Mouse (Mus musculus) forebrain, embryonic 13.5 days (tissue): ENCODE data around the gene Myod1. TPM values are rescaled to one million over a fixed set of nuclear protein-coding genes. Genes with fewer than 3 reads are reported as not detected.
A peak's percentile ranks its signal among the peaks of the same experiment; 100 is the strongest.

Experiments used
- ATAC-seq: fragments of 200-750 bp; cut with Nextera tagmentation; 2 replicates; pipeline ENCODE4 v1.8.0; 2017
- H3K27ac ChIP-seq: fragments of 300-500 bp; sonication (generic); 2 replicates; pipeline ENCODE4 v1.5.1; 2015; ENCODE audit warnings: inconsistent platforms, mild to moderate bottlenecking, moderate library complexity
- H3K27me3 ChIP-seq: fragments of 300-500 bp; sonication (generic); 2 replicates; pipeline ENCODE4 v1.6.1; 2015; ENCODE audit warnings: mild to moderate bottlenecking, inconsistent platforms
- H3K36me3 ChIP-seq: fragments of 300-500 bp; sonication (generic); 2 replicates; pipeline ENCODE4 v1.6.1; 2015; ENCODE audit warnings: mild to moderate bottlenecking, inconsistent platforms; ENCODE audit not compliant: poor library complexity, severe bottlenecking
- H3K4me1 ChIP-seq: fragments of 300-500 bp; sonication (generic); 2 replicates; pipeline ENCODE4 v1.6.1; 2015; ENCODE audit warnings: inconsistent platforms
- H3K4me2 ChIP-seq: fragments of 300-500 bp; sonication (generic); 2 replicates; pipeline ENCODE4 v1.6.1; 2015; ENCODE audit warnings: inconsistent platforms, mild to moderate bottlenecking, moderate library complexity
- H3K4me3 ChIP-seq: fragments of 300-500 bp; sonication (generic); 2 replicates; pipeline ENCODE4 v1.5.1; 2015; ENCODE audit warnings: mild to moderate bottlenecking, inconsistent platforms
- H3K9ac ChIP-seq: fragments of 300-500 bp; sonication (generic); 2 replicates; pipeline ENCODE4 v1.6.1; 2015; ENCODE audit warnings: mild to moderate bottlenecking, inconsistent platforms
- H3K9me3 ChIP-seq: fragments of 300-500 bp; sonication (generic); replicated peaks from 2 replicates; pipeline ENCODE4 v1.6.1; 2016; ENCODE audit warnings: inconsistent platforms
- WGBS: fragments of 180-500 bp; shearing (Covaris S2); methylation state at CpG from one replicate; pipeline ENCODE4 v1.1.7; 2015; 5-methylcytosine and 5-hydroxymethylcytosine counted together
- polyA plus RNA-seq: library from polyadenylated mRNA; unstranded; fragments of >200 nt; fragmentation: Nextera tagmentation; extraction: Ambion mirVana; gene quantifications from 2 replicates; pipeline ENCODE4 v1.2.1, GENCODE M21; 2015

The Myod1 gene
- not detected in 2 replicates for polyA plus RNA-seq

DNA sequence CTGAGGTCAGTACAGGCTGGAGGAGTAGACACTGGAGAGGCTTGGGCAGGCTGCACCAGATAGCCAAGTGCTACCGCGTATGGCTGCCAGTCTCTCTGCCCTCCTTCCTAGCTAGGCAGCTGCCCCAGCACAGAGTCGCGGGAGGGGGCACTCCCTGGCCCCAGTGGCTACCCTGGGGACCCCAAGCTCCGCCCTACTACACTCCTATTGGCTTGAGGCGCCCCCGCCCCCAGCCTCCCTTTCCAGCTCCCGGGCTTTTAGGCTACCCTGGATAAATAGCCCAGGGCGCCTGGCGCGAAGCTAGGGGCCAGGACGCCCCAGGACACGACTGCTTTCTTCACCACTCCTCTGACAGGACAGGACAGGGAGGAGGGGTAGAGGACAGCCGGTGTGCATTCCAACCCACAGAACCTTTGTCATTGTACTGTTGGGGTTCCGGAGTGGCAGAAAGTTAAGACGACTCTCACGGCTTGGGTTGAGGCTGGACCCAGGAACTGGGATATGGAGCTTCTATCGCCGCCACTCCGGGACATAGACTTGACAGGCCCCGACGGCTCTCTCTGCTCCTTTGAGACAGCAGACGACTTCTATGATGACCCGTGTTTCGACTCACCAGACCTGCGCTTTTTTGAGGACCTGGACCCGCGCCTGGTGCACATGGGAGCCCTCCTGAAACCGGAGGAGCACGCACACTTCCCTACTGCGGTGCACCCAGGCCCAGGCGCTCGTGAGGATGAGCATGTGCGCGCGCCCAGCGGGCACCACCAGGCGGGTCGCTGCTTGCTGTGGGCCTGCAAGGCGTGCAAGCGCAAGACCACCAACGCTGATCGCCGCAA is at the start of gene Myod1:
Gene Myod1 (plus strand): TSS at position 303 of the 836 bp plus-strand sequence.
- 3% methylated on average over 44 of the region's 44 CpGs for WGBS
- Histone ChIP-seq H3K27me3 (peaks cover 70% of the 10 kb centered on the region), H3K9ac (peak within 1 kb of the TSS; percentile 23; the same call in 1 of the 2 replicates)

DNA sequence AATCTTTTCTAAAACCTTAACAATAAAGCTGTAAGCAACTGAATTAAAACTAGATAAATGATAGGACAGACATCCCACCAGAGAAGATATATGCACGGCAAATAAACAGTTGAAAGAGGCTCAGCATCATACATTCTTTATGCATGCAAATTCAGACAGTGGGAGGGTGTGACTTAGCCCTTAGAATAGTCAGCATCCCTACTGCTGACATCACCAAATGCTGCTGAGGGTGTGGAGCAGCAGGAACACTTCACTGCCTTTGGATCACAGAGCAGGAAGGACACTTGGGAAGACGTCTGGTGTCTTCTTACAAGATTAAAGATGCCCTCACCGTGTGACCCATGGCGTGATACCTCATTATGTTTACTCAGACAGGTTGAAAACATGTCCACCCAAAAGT is 48.4 kb upstream of the Myod1 start:
- no peak for ATAC-seq
- no peaks in the 10 kb centered on the region; the same call in 1 of the 2 replicates for H3K27me3 ChIP-seq
- H3K4me3 ChIP-seq = no peak overlapping the region
- WGBS = 77% methylated on average over 4 of the region's 4 CpGs
- no peak overlapping the region for H3K4me2 ChIP-seq
- H3K9ac ChIP-seq = no peak overlapping the region
- no peak overlapping the region for H3K27ac ChIP-seq
- no peaks in the 10 kb centered on the region for H3K36me3 ChIP-seq
- no peaks in the 10 kb centered on the region for H3K4me1 ChIP-seq
- no peaks in the 10 kb centered on the region for H3K9me3 ChIP-seq

More for the DNA sequence above, at the start of gene Myod1:
- ATAC-seq = 0 out of 2 replicates have a peak, but pooled peaks have one; percentile 8
- Histone ChIP-seq H3K4me1 (peaks cover 22% of the 10 kb centered on the region), H3K4me3 (peak within 1 kb of the TSS; percentile 25), H3K27ac (no peak within 1 kb of the TSS), H3K36me3 (no peaks in the 10 kb centered on the region), H3K9me3 (no peaks in the 10 kb centered on the region), H3K4me2 (peak within 1 kb of the TSS; percentile 56)

DNA sequence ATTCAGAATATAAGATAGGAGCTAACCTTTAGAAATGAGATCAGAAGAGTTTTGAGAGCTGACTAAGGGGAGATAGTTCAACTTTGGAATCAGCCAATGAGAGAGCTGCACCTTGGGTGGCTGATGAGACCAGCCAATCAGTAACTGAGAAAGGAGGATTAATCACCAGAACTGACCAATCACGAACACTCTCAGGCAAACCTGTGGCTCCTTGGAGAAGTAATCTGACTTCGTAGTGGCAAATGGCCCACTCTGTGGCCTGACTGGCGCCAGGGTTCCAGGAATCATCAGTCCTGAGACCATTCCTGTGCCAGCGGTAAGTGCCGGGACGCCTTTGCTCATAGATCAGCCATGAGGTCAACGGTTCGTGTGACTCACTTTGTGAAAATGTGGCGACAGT is 38.9 kb upstream of the Myod1 start:
- no peak overlapping the region for H3K27ac ChIP-seq
- H3K36me3 ChIP-seq = no peaks in the 10 kb centered on the region
- no peak overlapping the region for H3K4me2 ChIP-seq
- H3K9ac ChIP-seq = no peak overlapping the region
- no peaks in the 10 kb centered on the region for H3K4me1 ChIP-seq
- no peaks in the 10 kb centered on the region for H3K9me3 ChIP-seq
- no peak overlapping the region for H3K4me3 ChIP-seq
- no peak for ATAC-seq
- no peaks in the 10 kb centered on the region for H3K27me3 ChIP-seq
- 95% methylated on average over 9 of the region's 9 CpGs for WGBS

DNA sequence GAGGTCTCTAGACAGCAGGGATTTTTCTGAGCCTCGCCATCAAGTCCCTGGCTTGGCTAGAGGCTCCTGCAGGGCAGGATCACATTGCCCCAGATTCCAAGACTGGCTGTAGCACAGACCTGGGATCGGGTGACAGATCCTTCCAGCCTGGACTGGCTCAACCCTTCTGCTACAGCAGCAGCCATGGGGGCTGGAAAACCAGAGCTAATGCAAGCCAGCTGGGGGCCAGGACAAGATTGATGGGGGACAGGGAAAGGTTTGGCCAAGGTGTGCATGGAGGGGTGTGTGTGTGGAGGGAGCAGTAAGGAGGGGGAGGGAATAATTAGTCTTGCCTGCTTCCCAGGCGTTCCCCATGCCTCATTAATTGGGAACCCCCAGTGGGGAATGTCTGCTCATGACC is 36.5 kb upstream of the Myod1 start:
- H3K4me1 ChIP-seq = no peaks in the 10 kb centered on the region
- H3K9me3 ChIP-seq = no peaks in the 10 kb centered on the region
- no peaks in the 10 kb centered on the region for H3K27me3 ChIP-seq
- no peaks in the 10 kb centered on the region for H3K36me3 ChIP-seq
- H3K4me3 ChIP-seq = no peak overlapping the region
- H3K27ac ChIP-seq = no peak overlapping the region
- 27% methylated on average over 3 of the region's 3 CpGs for WGBS
- H3K9ac ChIP-seq = no peak overlapping the region
- H3K4me2 ChIP-seq = no peak overlapping the region
- no peak for ATAC-seq

DNA sequence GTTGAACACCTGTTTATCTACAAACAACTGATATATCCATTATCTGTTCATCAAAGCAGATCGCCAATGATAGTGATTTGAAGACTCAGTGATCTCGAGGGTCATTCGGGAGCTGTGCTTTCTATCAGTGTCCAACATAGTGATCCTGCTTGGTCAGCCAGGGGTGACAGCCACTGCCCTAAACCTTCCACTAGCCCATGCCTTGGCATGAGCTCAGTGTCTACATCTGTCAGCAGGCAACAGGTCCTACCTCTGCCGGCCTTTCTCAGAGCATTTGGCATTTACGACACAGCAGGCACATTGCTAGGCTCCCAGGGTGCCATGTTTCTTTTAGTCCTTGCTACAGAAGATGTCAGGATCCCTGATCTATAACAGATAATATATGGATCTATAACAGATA is 36.0 kb upstream of the Myod1 start:
- WGBS = 66% methylated on average over 5 of the region's 5 CpGs
- Histone ChIP-seq H3K4me2 (no peak overlapping the region), H3K4me3 (no peak overlapping the region), H3K9me3 (no peaks in the 10 kb centered on the region), H3K27me3 (no peaks in the 10 kb centered on the region), H3K9ac (no peak overlapping the region), H3K4me1 (no peaks in the 10 kb centered on the region), H3K27ac (no peak overlapping the region), H3K36me3 (no peaks in the 10 kb centered on the region)
- no peak for ATAC-seq

DNA sequence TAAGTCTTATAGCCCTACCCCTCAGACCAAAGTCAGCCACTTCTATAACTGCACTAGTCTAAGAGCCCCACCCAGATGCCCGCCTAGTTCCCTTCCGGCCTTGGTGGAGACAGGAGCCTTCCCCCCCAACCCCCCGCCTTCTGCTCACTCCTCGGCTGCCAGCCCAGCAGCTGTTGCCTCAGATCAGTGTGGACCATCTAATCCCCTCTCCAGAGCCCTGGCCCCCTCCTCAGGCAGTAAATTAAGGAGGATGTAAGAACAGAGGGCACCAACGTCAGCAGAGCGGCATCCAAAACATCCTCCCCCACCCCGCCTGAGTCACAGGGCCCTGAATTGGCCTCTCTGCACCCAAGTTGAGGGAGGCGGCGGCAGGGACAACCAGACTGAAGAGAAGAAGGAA is 34.8 kb upstream of the Myod1 start:
- Histone ChIP-seq H3K27me3 (0 out of 2 replicates have a peak, but pooled peaks cover 2% of the 10 kb centered on the region), H3K9me3 (no peaks in the 10 kb centered on the region), H3K36me3 (no peaks in the 10 kb centered on the region), H3K27ac (no peak overlapping the region), H3K4me3 (no peak overlapping the region), H3K4me1 (no peaks in the 10 kb centered on the region), H3K9ac (no peak overlapping the region), H3K4me2 (no peak overlapping the region)
- ATAC-seq = no peak
- WGBS = 88% methylated on average over 9 of the region's 9 CpGs

DNA sequence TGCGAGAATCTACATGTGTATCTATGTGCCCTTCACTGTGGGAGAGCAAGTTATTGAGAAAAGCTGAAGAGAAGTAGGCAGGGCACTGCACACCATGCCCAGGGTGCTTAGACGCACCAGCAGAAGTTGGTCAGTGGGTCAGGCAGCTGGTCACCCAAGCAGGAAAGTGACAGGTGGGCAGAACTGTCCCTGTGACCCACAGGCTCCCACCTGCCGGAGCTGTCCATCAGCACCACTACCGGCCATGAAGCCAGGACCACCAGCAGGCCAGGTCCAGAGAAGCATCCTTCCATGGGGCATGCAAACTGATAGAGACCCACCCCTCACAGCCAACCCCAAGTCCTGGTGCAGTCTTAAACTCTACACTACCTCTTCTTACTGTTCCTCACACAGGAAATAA is 28.6 kb upstream of the Myod1 start:
- H3K4me1 ChIP-seq = peaks cover 4% of the 10 kb centered on the region; the same call in 1 of the 2 replicates
- no peak for ATAC-seq
- no peak overlapping the region for H3K27ac ChIP-seq
- H3K36me3 ChIP-seq = no peaks in the 10 kb centered on the region
- H3K27me3 ChIP-seq = peaks cover 49% of the 10 kb centered on the region
- H3K4me3 ChIP-seq = no peak overlapping the region
- 61% methylated on average over 4 of the region's 4 CpGs for WGBS
- H3K4me2 ChIP-seq = no peak overlapping the region
- no peak overlapping the region for H3K9ac ChIP-seq
- H3K9me3 ChIP-seq = no peaks in the 10 kb centered on the region

DNA sequence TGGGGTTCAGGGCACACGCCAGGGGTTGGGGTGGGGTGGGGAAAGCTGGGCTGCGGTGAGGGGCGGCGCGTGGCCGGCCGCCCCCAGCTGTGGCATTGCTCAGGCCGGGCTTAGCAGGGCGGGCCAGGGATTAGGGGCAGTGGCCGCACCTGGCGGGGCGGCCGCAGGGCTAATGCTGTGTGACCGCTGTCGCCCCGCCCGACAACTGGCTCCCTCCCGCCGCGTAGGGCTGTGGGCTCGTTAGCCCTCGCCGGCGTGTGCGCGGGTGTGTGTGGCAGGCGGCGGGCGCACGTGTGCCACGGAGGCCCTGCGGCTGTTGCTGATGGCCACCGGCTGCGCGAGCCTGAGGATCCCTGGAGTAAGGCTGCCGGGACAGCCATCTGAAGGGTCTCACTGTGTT is 27.5 kb upstream of the Myod1 start:
- 0 out of 2 replicates have a peak overlapping the region, but pooled peaks have one; percentile 8 for H3K9ac ChIP-seq
- peak overlapping the region; percentile 15 for H3K4me3 ChIP-seq
- under 1% methylated on average over 30 of the region's 36 CpGs for WGBS

DNA sequence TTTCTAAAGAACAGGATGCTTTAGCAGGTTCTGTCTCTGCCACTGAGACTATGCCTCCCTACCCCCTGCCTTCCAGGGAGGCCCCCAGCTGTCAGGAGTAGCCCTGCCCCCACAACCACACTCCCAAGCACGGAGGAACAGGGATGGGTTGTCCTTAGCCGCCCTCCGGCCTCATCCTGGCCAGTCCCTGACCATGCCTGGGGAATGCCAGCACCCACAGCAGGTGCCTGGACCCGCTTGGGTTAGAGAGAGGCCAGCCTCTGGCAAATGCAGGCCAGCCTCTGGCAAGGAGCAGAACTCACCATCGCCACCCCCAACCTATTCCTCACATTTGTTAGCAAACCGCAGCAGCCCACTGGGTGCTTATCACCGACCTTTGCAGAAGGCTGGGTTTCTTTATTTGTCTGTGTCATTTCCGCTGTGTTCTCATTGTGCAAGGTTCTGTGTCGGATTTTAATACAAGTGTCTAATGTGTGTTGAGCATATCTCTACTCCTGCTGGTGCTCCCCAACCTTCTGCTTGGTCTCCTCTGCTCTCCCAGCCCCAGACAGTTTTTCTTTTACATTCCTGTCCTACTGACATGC is 26.1 kb upstream of the Myod1 start:
- no peak overlapping the region for H3K27ac ChIP-seq
- no peak overlapping the region for H3K4me3 ChIP-seq
- peaks cover 4% of the 10 kb centered on the region; the same call in 1 of the 2 replicates for H3K4me1 ChIP-seq
- H3K9me3 ChIP-seq = no peaks in the 10 kb centered on the region
- no peak overlapping the region for H3K4me2 ChIP-seq
- no peak for ATAC-seq
- no peak overlapping the region for H3K9ac ChIP-seq
- WGBS = 48% methylated on average over 9 of the region's 9 CpGs
- peaks cover 49% of the 10 kb centered on the region for H3K27me3 ChIP-seq
- no peaks in the 10 kb centered on the region for H3K36me3 ChIP-seq

More for the DNA sequence above, 27.5 kb upstream of the Myod1 start:
- Histone ChIP-seq H3K27me3 (peaks cover 49% of the 10 kb centered on the region), H3K9me3 (no peaks in the 10 kb centered on the region), H3K4me1 (peaks cover 4% of the 10 kb centered on the region; the same call in 1 of the 2 replicates), H3K36me3 (no peaks in the 10 kb centered on the region), H3K27ac (no peak overlapping the region), H3K4me2 (peak overlapping the region; percentile 48)
- ATAC-seq = no peak

DNA sequence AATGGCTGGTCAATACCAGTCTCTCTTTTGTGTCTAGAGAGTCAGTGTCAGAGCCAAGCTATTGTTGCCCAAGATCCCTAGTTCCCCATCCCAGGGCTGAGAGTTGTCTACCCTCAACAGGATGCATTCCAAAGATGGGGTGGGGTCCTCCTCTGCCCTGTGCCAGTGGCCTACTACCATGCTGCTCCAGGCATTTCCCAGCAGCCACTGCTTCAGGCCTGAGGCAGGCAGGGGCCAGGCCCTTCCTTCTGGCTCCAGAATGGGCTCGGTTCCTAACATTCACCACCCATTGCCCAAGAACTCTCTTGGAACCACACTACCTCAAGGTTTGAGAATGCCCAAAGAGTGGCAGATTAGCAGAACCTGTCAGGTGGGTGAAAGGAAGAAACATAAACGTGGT is 23.5 kb upstream of the Myod1 start:
- Histone ChIP-seq H3K9ac (no peak overlapping the region), H3K27ac (no peak overlapping the region), H3K36me3 (no peaks in the 10 kb centered on the region), H3K4me2 (no peak overlapping the region), H3K4me3 (no peak overlapping the region), H3K4me1 (peaks cover 4% of the 10 kb centered on the region; the same call in 1 of the 2 replicates), H3K27me3 (peaks cover 36% of the 10 kb centered on the region), H3K9me3 (no peaks in the 10 kb centered on the region)
- no peak for ATAC-seq
- WGBS = 73% methylated on average over 2 of the region's 2 CpGs

DNA sequence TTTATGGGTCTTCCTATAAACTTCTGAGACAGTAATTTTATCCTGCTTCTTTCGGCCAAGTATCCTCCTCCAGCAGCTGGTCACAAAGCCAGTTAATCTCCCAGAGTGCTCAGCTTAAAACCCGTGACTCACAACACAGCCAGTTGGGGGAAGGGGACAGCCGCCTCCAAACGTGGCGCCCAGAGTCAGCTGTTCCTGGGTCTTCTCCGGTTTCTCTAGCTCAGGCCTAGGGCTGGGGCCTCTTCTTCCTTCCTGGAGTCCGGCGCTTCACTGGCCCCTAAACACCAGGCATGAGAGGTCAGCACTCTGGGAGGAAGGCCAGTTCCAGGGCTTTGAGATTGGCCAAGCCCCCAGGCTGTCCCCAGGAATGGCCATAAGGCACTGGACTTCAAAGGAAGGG is 23.1 kb upstream of the Myod1 start:
- Histone ChIP-seq H3K9ac (no peak overlapping the region), H3K9me3 (no peaks in the 10 kb centered on the region), H3K4me2 (no peak overlapping the region), H3K36me3 (no peaks in the 10 kb centered on the region), H3K4me3 (no peak overlapping the region), H3K27me3 (peaks cover 31% of the 10 kb centered on the region), H3K27ac (no peak overlapping the region), H3K4me1 (peaks cover 4% of the 10 kb centered on the region; the same call in 1 of the 2 replicates)
- WGBS = 67% methylated on average over 8 of the region's 8 CpGs
- no peak for ATAC-seq

DNA sequence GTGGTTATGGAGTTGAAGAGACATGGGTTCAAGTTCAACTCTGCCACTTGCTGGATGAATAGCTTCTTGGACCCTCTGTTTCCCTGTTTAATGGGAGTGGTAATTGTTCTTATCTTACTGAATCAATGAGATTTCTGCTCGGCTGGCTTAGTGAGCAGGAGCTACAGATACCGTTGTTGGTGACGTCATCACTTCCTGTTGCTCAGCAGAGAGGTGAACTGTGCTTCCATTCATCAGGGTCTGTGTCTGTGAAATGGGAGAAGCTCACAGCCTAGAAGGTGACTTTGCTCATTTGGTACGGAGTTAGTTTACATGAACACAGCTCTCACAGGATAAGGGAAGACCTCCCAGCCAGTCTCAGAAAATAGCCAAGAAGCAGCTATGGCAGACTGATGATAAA is 22.4 kb upstream of the Myod1 start:
- H3K27ac ChIP-seq = no peak overlapping the region
- H3K4me2 ChIP-seq = no peak overlapping the region
- no peaks in the 10 kb centered on the region for H3K36me3 ChIP-seq
- no peak overlapping the region for H3K4me3 ChIP-seq
- 80% methylated on average over 4 of the region's 4 CpGs for WGBS
- peaks cover 2% of the 10 kb centered on the region; the same call in 1 of the 2 replicates for H3K4me1 ChIP-seq
- H3K27me3 ChIP-seq = peaks cover 25% of the 10 kb centered on the region
- ATAC-seq = no peak
- H3K9ac ChIP-seq = no peak overlapping the region
- no peaks in the 10 kb centered on the region for H3K9me3 ChIP-seq
